Mouse (Mus musculus): ENCODE data around the gene Heph. TPM values are rescaled to one million over a fixed set of nuclear protein-coding genes. Genes with fewer than 3 reads are reported as not detected.
"Not testable (repeated sequence)": the region's sequence is repeated elsewhere in the genome, so short reads cannot be mapped to it uniquely, and the experiment has no call there.

The Heph gene
- 1 to 10 TPM; 1.7 TPM for total RNA-seq (2021)
- long read RNA-seq, experiment 1, full-length matches to known transcripts, result 1 of 1 reads
- long read RNA-seq, experiment 1, partial matches to known transcripts, result 0 of 1 reads
- long read RNA-seq, experiment 1, other reads (novel, unspliced or antisense), result 0 of 1 reads
- long read RNA-seq, experiment 2, result 0 reads

DNA sequence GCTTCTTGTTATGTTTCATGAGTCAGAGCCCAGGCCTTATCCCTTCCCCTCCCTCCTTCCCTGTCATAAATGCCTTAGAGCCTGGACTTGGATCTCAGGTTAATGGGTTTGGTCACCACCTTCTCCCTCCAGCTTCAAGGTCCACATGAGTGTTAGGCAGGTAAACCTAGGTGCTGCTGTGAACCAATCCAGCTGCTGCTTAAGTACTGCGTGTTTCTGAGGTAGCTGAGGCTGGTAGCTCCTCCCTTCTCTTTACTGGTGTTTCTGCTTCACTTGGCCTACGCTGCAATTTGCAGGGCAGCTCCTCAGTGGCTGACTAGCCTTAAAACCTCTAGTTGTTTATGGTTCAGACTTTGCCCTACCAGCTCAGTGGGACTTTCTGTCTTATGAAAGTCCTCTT, at the start of gene Heph:
Gene Heph (plus strand): TSS at position 211 of the 400 bp plus-strand sequence.
- no peak for DNase-seq

DNA sequence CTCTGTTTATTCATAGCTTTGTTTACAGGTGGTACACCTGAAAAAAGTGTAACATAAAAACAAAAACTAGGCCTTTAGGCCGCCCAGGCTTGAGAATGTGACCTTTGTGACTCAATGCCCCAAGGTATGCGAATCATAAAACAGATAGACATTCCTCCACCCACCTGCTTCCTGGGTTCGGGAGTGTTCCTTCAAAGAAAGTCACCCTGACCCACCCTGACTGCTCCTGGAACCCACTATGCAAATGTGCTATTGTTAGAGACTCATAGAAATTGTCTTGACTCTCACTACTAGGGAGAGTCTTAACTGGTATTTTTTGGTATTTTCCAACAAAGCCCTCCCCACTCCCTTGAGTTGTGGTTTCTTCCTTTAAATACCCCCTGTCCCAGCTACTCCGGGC, 39.8 kb upstream of the Heph start:
- not testable (repeated sequence) for DNase-seq

DNA sequence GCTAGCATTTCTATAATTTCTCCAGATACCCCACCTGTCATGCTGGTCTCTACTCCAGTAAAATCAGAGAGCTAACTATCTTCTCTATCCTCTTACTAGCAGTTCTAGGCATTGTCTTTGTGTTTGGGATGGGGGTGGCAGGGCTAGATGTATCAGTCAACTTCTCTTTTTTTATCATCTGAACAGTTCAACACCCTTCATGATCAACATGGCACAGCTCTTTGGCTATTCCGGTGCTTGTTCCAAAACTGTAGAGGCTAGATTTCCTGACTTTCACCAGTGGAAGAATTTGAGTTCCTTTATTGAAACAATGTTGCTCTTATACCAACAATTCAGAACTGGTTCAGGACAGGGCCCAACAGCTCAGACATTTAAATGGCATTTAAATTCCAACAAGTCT, 38.2 kb upstream of the Heph start:
- no peak for DNase-seq

DNA sequence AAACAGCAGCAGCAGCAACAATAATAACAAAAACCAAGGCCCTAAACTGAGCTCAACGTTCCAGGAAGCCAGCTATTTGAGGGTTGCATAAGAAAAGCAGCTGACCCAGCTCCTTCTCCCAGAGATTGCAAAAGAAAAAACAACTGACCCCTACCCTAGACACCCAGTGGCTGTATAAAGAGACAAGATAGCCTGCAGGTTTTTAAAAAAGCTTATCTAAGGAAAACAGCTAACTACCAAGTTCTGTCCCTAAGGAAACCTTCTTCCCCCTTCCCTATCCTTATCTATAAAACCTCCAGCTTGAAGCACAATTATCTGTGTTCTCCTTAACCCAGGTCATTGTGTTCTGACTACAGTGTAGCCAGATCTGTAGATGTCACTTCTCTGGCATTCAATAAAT, 37.4 kb upstream of the Heph start:
- peak in 1 of 2 experiments; percentile 0 for DNase-seq

DNA sequence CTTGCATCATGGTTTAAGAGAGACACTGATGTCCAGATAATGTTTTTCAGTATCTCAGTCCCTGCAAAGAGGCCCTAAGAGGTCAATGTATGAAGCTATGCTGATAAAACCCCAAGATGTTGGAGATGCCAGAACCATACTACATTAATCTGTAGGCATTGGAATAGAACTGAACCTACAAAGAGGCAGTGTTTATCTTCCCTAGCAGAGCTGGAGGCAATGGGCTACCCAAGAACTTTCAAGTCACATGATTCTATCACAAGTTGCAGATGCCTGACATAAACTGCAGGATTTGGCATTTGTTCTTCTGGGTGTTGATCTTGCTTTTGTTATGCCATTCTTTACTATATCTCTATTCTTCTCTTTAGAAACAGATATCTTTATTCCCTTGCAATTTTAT, 35.8 kb upstream of the Heph start:
- no peak for DNase-seq

DNA sequence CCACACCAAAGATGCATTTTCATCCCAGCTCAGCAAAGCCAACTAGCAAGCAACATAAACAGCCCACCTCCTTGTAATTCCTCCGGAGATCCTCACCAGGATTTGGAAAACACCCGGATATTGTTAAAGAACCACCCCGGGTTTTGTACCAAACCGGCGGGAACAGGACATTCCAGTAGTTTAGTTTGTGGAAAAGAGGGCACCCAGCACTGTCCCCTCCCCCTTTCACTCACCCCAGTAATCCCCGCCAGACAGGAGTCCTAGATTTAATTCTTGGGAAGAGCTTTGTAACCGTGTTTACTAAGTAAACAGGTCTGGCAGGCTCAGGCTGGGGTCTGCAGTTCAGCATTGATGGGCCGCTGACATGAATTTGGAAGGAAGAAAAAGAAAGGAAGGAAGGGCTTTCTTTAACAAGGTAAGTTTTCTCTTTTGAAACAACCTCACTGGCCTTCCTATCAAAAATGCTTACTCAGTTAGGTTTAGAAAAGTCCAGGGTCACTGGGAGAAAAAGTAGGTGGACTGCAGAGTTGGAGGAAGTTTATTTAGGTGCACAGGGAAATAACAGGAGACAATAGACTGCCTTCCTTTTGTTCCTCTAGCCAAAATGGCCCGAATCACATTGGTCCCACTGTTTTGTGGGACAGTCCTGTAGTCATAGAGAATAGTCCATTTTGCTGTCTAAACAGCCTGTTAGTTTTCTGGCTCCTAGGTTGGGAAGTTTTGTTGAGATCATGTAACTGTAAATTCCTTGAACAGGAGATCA, 1.2 kb downstream of the Heph start, which contains the start of gene Hsf3:
Gene Hsf3 (minus strand): TSS at position 94 of the 763 bp plus-strand sequence.
- peak; percentile 1 to 15 for DNase-seq

DNA sequence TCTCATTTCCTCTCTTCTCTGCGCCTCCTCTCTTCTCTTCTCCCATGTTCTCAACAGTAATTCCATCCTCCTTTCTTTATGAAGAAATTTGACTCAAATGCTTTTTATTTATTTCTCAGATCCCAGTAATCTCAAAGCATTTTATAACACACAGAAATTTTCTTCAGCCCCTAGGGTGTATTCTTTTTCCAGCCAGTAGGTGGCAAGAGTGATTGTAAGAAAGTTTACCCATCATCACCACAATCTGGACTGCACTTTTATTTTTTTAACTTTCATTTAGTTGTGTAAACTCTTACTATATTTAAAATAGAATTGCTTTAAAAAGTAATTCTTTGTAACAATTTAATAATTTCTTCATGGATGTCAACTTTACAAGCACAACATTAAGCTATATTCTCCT, 46.4 kb downstream of the Heph start:
- no peak for DNase-seq

Other genes with a start within 250 kb of the Heph start
- gene Vsig4, start 161.9 kb upstream of the Heph start, total RNA-seq (2021), result 1 to 10 TPM in 1 of 2 experiments, under 1 TPM in 1; 0.64 to 1.3 TPM
- gene Hsf3, start 935 bp downstream of the Heph start, total RNA-seq (2021), result not detected